Mouse (Mus musculus) induced T-regulatory cell, adult 2 months (primary cell): ENCODE results near the gene F12.
A peak's percentile ranks its signal among the peaks of the same experiment; 100 is the strongest.
"Not testable (repeated sequence)": the region's sequence is repeated elsewhere in the genome, so short reads cannot be mapped to it uniquely, and the experiment has no call there.

Source experiments
- DNase-seq: peaks from one replicate; pipeline ENCODE4 v3.0.0-alpha.2; 2012; ENCODE audit warnings: low read depth

Gene F12

DNA sequence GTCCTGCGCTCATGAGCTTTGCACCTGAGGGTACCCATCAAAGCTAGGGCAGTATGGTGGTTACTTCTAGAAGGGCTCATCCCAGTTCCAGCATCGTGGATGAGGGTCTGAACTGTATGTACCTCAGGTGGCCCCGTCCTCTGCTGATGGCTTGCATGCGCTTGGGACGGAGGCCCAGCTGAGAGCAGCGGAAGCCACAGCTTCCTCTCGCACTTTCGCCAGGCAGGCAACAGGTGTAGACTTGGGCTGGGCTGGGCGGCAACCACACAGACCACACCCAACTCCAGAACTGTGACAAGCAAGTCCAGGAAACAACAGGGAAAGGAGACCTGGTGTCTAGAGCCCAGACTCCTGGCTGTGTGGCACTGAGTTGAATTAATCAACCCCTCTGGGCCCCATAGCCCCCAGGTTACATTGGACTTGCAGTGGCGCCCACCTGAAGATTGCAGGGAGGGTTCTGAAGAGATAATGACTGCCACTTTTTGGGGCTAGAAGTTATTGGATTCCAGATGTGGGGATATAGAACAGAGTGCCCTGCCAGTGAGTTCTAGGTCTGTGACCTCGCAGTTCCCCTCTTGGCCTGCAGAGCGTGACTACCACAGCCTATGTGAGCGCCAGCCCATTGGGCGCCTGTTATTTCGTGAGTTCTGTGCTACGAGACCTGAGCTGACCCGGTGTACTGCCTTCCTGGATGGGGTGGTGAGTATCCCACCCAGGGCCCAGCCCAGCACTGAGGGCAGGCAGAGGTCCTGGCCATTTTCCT is 23.3 kb upstream of the F12 start:
- peak; percentile 80 for DNase-seq

GRCm38 (mm10) chr13:55449205-55449604 is 22.6 kb upstream of the F12 start:
- DNase-seq: peak; percentile 50

DNA sequence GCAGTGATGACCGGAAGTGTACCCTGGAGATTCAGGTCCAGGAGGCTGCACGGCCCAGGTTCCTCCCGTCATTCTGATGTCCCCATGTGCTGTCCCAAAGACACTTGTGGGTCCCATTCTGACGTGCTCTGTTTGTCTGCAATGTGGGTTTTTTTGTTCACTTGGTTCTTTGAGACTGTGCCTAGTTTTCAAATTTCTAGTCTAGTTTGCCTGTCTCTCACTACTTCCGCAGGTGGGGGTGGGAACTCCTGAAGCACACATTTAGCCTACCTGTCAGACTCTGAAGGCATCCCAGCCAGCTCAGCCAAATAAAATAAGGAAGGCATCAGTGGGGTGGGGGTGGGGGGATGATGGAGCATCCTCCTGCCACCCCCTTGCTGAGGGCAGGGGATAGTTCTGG is 21.5 kb upstream of the F12 start:
- peak; percentile 61 for DNase-seq

DNA sequence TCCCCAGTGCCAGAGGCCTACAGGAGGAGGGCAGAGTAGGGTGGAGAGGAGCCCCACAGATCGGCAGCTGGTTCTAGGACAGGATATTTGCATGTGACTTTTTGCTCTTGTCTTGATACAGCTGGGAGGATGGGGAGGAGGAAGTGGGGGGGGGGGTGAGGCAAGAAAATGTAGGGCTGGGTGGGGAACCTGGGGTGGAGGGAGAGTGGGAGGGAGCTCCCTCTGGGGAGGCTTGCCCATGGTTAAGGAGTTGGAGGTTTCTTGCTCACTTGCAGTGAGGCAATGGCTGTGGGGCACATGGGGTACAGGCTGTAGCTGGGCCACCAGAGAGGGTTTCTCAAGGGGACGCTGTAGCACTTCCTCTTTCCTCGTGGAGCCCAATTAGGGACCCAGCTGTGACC is 20.9 kb upstream of the F12 start:
- peak; percentile 75 for DNase-seq

- DNase-seq: peak; percentile 56
Measured at GRCm38 (mm10) chr13:55446483-55447105, 20.0 kb upstream of the F12 start.

- DNase-seq: peak; percentile 69
Measured at GRCm38 (mm10) chr13:55445361-55446091, 18.9 kb upstream of the F12 start.

DNA sequence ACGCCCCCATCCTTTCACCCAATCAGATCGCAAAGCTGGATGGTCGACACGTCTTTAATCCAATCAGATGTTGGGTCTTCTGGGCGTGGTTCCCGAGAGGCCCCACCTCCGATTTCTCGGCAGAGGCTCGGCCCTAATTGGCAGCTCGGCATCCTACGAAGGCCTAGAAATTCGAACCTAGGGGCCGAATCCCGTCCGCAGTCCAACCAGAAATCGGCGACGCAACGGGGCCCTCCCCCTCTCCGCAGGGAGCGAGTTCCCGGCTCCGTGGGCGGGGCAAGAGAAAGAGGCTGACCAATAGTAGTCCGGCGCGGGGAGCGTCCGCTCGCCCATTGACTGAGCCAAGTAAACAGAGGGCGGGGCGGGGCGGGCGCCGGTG is 18.3 kb upstream of the F12 start, which contains the start of gene Grk6:
Gene Grk6 (plus strand): TSS at position 136 of the 379 bp plus-strand sequence.
- peak; percentile 100 for DNase-seq

DNA sequence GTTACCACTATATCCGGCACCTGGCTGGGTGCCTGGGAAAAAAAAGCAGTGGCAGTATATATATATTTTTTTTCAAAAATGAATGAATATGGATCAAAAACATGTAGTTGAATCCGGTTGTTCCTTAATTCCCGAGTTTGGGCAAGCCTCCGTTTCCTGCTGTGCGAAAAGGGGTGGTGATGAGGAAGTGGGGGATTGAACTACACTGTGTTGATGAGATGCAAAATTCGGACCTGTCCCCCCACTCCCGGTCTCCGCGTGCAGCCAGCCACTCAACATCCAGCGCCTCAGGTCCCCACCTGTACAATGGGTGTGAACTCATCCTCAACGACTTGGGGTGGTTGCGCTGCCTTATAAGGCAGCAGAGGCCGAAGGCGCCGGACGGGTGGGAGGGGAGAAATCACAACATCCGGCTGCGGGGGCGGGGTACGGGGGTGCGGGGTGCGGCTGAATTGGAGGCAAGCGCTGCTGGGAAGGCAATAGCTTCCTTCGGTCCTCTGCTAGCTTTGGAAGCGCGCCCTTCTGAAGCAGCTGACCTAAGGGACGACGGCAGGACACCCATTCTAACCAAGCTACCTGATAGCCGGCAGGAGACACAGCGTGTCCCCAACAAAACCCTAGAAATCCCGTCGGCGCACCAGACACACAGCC is 17.8 kb upstream of the F12 start:
- peak; percentile 95 for DNase-seq

GRCm38 (mm10) chr13:55443799-55444285 is 17.2 kb upstream of the F12 start:
- peak; percentile 91 for DNase-seq

DNA sequence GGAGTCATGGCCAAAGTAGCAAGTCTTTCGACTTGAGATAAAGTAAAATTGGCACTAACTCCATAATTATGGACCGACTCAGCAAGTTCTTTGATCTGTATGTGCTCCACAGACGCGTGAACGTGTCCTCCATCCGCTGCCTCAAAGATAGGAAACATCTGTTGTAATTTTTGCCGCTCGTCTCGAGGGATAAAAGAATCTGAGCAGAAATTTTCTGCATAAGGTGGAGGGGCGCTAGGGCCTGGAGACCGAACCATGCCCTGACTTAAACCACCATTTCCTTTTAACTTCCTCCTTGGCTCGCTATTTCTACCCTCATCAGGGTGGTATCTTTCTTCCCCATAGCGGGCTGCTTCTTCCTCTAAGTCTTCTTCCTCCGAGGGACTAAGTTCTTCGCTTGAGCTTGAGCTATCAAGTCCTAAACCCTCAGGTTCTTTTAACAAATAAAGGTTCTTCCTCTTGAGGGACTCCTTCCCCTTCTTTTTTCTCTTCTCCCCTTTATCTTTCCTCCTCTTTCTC is 10.6 kb upstream of the F12 start:
- DNase-seq: not testable (repeated sequence)

DNA sequence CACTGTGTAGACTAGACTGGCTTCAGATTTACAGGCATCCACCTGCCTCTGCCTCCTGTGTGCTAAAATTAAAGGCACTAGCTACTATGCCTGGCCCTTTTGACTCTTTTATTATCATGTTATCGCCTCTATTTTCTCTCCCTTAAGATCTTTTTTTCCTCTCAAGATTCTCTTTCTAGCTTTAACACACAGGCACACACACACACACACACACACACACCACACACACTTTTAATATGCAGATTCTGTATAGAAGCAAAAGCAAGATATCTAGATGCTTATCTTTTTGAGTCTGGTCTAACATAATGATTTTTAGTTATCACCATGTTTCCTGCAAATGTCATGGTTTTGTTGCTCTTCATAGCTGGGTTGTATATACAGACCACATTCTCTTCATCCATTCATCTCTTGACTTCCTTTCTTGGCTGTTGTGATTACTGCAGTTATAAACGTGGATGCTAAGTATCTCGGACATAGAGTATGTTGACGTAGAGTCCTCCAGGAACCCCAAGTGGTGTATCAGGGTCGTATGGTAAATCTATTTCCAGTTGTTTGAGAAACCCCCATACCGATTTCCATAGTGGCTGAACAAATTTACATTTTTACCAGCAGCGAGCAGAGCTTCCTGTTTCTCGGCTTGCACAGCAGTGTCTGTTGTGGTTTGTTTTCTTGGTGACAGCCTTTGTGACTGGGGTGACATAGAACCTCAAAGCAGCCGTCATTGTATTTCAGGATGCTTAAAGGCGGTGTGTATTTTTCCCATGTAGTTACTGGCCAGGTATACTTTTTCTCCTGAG is 5.5 kb upstream of the F12 start:
- peak; percentile 92 for DNase-seq

GRCm38 (mm10) chr13:55430566-55430965 is 4.0 kb upstream of the F12 start:
- DNase-seq: no peak

- peak; percentile 38 for DNase-seq
Measured at GRCm38 (mm10) chr13:55429226-55429888, 2.8 kb upstream of the F12 start.

GRCm38 (mm10) chr13:55420933-55421800 is 5.4 kb downstream of the F12 start:
- peak; percentile 86 for DNase-seq

- DNase-seq: peak; percentile 49
Measured at GRCm38 (mm10) chr13:55420018-55420932, 6.3 kb downstream of the F12 start.

DNA sequence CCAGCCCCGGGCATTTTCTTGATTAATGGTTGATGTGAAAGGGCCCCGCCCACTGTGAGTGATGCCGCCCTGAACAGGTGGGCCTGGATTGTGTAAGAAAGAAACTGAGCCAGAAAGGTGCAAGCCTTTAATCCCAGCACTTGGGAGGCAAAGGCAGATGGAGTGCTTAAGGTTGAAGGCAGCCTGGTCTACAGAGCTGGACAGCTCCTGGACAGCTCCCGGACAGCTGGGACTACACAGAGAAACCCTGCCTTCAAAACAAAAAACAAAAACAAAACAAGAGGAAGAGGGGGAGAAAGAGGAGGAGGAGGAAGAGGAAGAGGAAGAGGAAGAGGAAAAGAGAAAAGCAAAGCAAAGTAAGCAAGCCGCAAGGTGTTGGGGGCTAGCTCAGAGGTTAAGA is 7.5 kb downstream of the F12 start:
- DNase-seq: no peak

DNA sequence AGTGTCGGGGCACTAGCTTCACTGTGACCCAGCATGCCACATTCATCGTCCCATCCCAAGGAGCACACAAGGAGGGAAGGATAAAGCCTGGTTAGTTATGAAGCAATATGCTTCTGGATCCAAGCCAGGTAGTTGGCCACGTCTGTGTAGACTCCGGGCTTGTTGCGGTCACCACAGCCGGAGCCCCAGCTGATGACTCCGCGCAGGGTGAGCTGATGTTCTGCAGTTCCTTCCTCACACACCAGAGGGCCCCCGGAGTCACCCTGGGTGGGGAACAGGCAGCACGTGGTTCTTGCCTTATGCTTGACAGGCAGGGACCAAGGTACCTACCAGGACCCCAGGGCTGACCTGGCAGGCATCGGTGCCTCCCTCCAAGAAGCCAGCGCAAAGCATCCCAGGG is 8.6 kb downstream of the F12 start:
- peak; percentile 93 for DNase-seq

DNA sequence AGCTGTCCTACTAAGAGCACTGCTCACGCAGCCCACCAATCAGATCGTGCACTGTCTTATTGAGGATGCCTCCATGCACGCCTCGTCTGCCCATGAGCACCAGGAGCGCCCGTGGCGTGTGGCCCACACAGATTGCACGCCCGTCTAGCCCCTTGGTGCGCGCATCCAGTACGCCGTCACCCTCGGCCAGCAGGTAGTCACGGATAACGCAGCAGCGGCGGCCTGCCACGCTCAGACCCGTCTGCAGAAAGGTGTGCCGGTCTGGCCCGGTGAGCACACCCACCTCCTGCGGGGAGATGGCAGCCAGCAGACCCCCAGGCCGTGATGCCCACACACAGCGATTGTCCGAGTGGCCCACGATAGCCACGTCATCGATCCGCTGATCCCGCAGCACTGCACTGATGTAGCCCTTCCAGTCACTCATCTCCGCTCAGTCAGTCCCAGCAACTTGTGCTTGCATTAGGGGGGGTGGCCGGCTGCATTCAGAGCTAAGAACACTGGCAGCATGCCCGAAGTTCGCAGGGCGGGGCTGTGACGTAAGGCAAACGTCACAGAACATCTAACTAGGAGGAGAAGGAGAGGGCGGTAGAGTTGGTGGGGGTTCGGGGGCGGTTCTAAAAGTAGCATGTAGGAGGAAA is 11.7 kb downstream of the F12 start, which contains the start of gene Pfn3:
Gene Pfn3 (minus strand): TSS at position 490 of the 638 bp plus-strand sequence.
- no peak for DNase-seq
